Mouse (Mus musculus) thymus, adult 2 months (tissue): ENCODE measurements around the gene Pnma1.

Experiments
- CTCF ChIP-seq: fragments of 200-500 bp; IDR thresholded peaks from 2 replicates; pipeline ENCODE4 v1.5.1; 2012; ENCODE audit warnings: mild to moderate bottlenecking, control low read depth, low read length, moderate library complexity, borderline replicate concordance; ENCODE audit not compliant: control insufficient read depth, poor library complexity, insufficient read depth; ENCODE audit errors: extremely low read depth
- POLR2A ChIP-seq: fragments of 200-500 bp; IDR thresholded peaks from 2 replicates; pipeline ENCODE4 v1.6.1; 2012; ENCODE audit warnings: mild to moderate bottlenecking, low read length, control low read depth, moderate library complexity; ENCODE audit not compliant: control insufficient read depth, poor library complexity, insufficient read depth; ENCODE audit errors: extremely low read depth

DNA sequence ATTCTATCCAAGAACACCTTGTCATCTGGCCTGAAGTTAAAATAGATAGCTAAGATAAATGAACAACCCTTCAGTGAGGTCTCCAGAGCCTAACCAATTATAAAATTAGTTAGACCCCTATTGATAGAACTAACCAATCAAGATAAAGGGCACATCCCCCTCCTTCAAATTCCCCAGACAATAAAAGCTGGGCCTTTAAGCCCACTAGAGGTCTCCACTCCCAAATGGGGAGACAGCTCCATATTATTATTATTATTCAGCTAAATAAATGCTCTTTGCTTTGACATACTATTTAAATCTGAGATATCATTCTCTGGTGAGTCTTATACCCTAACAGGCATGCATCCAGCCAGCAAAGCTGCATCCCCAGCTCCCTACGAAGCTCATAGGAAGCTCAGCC is 38.4 kb downstream of the Pnma1 start:
- TF ChIP-seq POLR2A = no peak
- TF ChIP-seq CTCF = no peak
